Mouse (Mus musculus) forebrain, postnatal 0 days (tissue): Measurements from ENCODE around the gene Eif3i. TPM values are rescaled to one million over a fixed set of nuclear protein-coding genes. Genes with fewer than 3 reads are reported as not detected.
"Not testable (repeated sequence)": the region's sequence is repeated elsewhere in the genome, so short reads cannot be mapped to it uniquely, and the experiment has no call there.

Experiments used
- ATAC-seq: fragments of 200-750 bp; cut with Nextera tagmentation; 2 replicates; pipeline ENCODE4 v1.8.0; 2017; ENCODE audit warnings: mild to moderate bottlenecking, moderate library complexity
- DNase-seq: peaks from one replicate; pipeline ENCODE4 v3.0.0-alpha.2; 2015
- H3K27ac ChIP-seq: fragments of 300-500 bp; sonication (generic); 2 replicates; pipeline ENCODE4 v1.5.1; 2014; ENCODE audit warnings: low read depth, mild to moderate bottlenecking, antibody characterized with exemption, low read length, moderate library complexity, mixed read lengths
- H3K27me3 ChIP-seq: fragments of 300-500 bp; sonication (generic); 2 replicates; pipeline ENCODE4 v1.6.1; 2014; ENCODE audit warnings: mild to moderate bottlenecking, low read length, mixed read lengths; ENCODE audit not compliant: insufficient read depth
- H3K36me3 ChIP-seq: fragments of 300-500 bp; sonication (generic); 2 replicates; pipeline ENCODE4 v1.6.1; 2014; ENCODE audit warnings: mild to moderate bottlenecking, moderate library complexity; ENCODE audit not compliant: insufficient read depth
- H3K4me1 ChIP-seq: fragments of 300-500 bp; sonication (generic); 2 replicates; pipeline ENCODE4 v1.6.1; 2014; ENCODE audit warnings: antibody characterized with exemption; ENCODE audit not compliant: insufficient read depth
- H3K4me2 ChIP-seq: fragments of 300-500 bp; sonication (generic); 2 replicates; pipeline ENCODE4 v1.6.1; 2014; ENCODE audit warnings: low read depth, mild to moderate bottlenecking, moderate library complexity
- H3K4me3 ChIP-seq: fragments of 300-500 bp; sonication (generic); 2 replicates; pipeline ENCODE4 v1.5.1; 2014; ENCODE audit warnings: low read depth, low read length, mixed read lengths
- H3K9ac ChIP-seq: fragments of 300-500 bp; sonication (generic); 2 replicates; pipeline ENCODE4 v1.6.1; 2014; ENCODE audit warnings: mild to moderate bottlenecking
- H3K9me3 ChIP-seq: fragments of 300-500 bp; sonication (generic); 2 replicates; pipeline ENCODE4 v1.6.1; 2016; ENCODE audit warnings: low read length
- CTCF ChIP-seq: sonication (generic); IDR thresholded peaks from 2 replicates; pipeline ENCODE4 v1.5.1; 2016; ENCODE audit warnings: antibody characterized with exemption, control low read depth, low read depth
- WGBS: fragments of 180-500 bp; shearing (Covaris S2); extraction: QIAGEN DNeasy Blood & Tissue Kit; methylation state at CpG from one replicate; pipeline ENCODE4 v1.1.7; 2014; 5-methylcytosine and 5-hydroxymethylcytosine counted together
- polyA plus RNA-seq: library from polyadenylated mRNA; unstranded; fragments of >200 nt; fragmentation: Nextera tagmentation; extraction: Ambion mirVana; gene quantifications from 2 replicates; pipeline ENCODE4 v1.2.1, GENCODE M21; 2015
- total RNA-seq: library from RNA; depleted of rRNA; stranded (reverse); fragments of >200 nt; gene quantifications from 2 replicates; pipeline ENCODE4 v1.2.3, GENCODE M21; 2014

Eif3i gene
- total and polyA plus RNA-seq, 2 experiments from 2014 or later, result 226 to 255 TPM

DNA sequence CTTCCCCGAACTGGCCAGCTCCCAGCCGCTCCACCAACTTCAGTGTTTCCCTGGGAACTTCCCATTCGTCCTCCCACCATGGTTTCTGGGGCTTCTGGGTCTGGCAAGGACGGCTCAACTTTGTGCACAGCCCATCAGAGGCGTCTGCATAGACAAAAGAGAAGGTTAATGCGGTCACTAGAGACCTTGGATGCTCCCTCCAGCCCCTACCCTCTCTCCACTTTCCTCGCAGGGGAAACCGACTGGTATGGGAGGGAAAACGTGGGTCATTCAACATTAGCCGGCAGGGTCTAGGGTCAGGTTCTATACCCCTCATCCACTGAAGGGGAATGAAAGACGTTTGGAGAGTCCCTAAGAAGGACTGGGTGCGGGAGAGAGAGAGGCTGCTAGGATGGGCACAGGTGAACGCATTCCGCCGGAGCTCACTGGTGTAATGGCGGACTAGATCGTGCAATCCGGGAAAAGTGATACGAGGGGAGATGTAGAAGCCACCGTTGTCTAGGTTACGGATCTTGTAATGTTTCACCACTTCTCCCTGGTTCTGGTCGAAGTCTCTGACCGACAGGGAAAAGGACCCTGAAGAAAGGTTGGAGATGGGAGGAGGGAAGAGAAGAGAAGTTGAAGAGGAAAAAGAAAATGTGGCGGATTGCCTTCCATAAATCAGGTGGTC, 44.5 kb downstream of the Eif3i start:
- Histone ChIP-seq H3K4me3 (peak overlapping the region; percentile 53), H3K9ac (peak overlapping the region; percentile 63), H3K36me3 (no peaks in the 10 kb centered on the region), H3K4me2 (peak overlapping the region; percentile 89), H3K27ac (peak overlapping the region; percentile 66), H3K4me1 (0 out of 2 replicates have a peak, but pooled peaks cover 5% of the 10 kb centered on the region), H3K27me3 (no peaks in the 10 kb centered on the region), H3K9me3 (no peaks in the 10 kb centered on the region)
- ATAC-seq, result peak; percentile 79
- TF ChIP-seq CTCF, result no peak
- DNase-seq, result no peak
- WGBS, result under 1% methylated on average over 23 of the region's 24 CpGs

DNA sequence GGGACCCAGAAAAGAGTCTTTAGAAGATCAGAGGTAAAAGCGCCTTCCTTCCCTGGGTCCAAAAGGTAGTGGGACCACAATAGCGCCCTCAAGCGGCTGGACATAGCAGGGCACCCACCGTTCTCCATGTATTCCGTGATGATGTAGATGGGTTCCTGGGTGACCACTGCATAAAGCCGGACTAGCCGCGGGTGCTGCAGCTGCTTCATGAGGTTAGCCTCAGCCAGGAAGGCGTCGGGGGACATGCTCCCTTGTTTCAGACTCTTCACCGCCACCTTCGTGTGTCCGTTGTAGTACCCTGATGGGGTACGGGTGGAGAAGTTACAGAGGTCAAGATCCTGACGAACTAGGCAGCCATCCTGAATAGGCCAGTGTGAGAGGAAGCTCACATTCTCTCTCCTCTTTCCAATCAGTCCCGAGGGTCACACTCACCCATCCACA, 45.0 kb downstream of the Eif3i start:
- Histone ChIP-seq H3K9ac (peak overlapping the region; percentile 63), H3K4me2 (peak overlapping the region; percentile 89), H3K4me3 (peak overlapping the region; percentile 53), H3K4me1 (0 out of 2 replicates have a peak, but pooled peaks cover 5% of the 10 kb centered on the region), H3K36me3 (no peaks in the 10 kb centered on the region), H3K9me3 (no peaks in the 10 kb centered on the region), H3K27ac (peak overlapping the region; percentile 66; the same call in 1 of the 2 replicates), H3K27me3 (no peaks in the 10 kb centered on the region)
- DNase-seq, result peak; percentile 63
- peak; percentile 68 for TF ChIP-seq CTCF
- peak; percentile 17; the same call in 1 of the 2 replicates for ATAC-seq
- 3% methylated on average over 16 of the region's 16 CpGs for WGBS

DNA sequence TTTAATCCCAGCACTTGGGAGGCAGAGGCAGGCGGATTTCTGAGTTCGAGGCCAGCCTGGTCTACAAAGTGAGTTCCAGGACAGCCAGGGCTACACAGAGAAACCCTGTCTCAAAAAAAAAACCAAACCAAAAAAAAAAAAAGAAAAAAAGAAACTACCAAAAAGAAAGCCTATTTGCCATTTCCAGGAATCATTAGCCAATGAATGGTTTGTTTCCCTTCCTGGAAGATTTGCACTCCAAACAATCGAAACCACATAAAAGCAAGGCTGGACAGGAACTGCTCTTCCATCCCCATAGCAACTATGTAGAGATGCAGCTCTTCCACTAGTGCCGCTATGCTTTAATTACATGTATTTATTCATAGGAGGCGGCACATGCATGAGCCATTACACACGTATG, 45.9 kb downstream of the Eif3i start:
- not testable (repeated sequence) for H3K27ac ChIP-seq, H3K27me3 ChIP-seq, H3K36me3 ChIP-seq, H3K9ac ChIP-seq, H3K4me3 ChIP-seq, H3K9me3 ChIP-seq, H3K4me1 ChIP-seq
- DNase-seq (peak; percentile 36), ATAC-seq (peak; percentile 38; the same call in 1 of the 2 replicates)
- peak overlapping the region; percentile 89 for H3K4me2 ChIP-seq
- 64% methylated on average over 6 of the region's 6 CpGs for WGBS

DNA sequence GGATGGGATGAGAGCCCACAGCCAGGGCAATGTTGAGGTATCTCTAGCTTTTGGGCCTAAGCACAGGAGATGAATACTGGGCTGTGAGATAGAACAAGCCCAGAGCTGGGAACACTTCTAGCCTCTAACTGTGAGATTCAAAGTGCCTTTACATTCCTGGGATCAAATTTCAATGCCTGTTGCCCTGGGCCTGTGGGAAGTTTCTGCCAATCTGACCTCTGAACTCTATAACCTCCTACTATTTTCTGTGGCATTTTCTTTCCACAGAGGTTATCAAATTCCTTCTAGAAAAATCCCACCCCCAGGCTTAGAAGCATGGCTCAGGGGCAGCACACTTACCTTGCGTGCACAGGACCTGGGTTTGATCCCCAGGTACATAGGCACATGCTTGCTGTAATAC, 50.2 kb downstream of the Eif3i start:
- H3K4me3 ChIP-seq, result no peak overlapping the region
- 93% methylated on average over 1 of the region's 1 CpGs for WGBS
- no peak for DNase-seq

DNA sequence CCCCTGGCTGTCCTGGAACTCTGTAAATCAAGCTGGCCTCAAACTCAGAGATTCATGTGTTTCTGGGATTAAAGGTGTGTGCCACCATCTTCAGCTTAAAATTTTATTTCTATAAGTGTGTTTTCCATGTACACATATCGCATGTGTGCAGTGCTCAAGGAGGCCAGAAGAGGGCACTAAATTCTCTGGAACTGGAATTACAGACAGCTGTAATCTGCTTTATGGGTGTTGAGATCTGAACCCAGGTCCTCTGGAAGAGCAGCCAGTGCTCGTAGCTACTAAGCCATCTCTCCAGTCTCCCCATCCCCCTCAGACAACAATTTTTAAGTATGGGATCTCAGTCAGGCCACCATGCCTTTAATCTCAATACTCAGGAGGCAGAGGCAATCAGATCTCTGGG, 51.1 kb downstream of the Eif3i start:
- Histone ChIP-seq H3K27me3 (no peaks in the 10 kb centered on the region), H3K4me2 (no peak overlapping the region), H3K9ac (no peak overlapping the region), H3K4me1 (no peaks in the 10 kb centered on the region), H3K27ac (no peak overlapping the region), H3K4me3 (no peak overlapping the region), H3K9me3 (no peaks in the 10 kb centered on the region), H3K36me3 (no peaks in the 10 kb centered on the region)
- DNase-seq, result peak; percentile 10
- no peak for ATAC-seq
- TF ChIP-seq CTCF, result peak; percentile 45
- WGBS, result 92% methylated on average over 2 of the region's 2 CpGs

More for the DNA sequence above, 50.2 kb downstream of the Eif3i start:
- no peaks in the 10 kb centered on the region for H3K36me3 ChIP-seq
- H3K27me3 ChIP-seq, result no peaks in the 10 kb centered on the region
- H3K4me1 ChIP-seq, result 0 out of 2 replicates have a peak, but pooled peaks cover 5% of the 10 kb centered on the region
- H3K9me3 ChIP-seq, result no peaks in the 10 kb centered on the region
- H3K27ac ChIP-seq, result no peak overlapping the region
- no peak overlapping the region for H3K9ac ChIP-seq
- TF ChIP-seq CTCF, result no peak
- no peak overlapping the region for H3K4me2 ChIP-seq
- ATAC-seq, result no peak

DNA sequence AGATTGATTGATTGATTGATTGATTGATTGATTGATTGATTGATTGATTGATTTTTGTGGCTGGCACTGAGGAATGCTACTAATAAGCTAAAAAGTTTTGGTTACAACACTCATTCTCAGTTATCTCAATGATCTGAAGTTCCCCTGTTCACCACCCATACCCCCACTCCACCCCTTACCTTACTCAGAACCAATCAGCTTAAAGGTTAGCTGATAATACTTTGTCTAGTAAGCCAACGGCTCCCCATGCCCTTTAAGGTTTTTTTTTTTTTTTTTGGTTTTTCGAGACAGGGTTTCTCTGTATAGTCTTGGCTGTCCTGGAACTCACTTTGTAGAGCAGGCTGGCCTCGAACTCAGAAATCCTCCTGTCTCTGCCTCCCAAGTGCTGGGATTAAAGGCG, 52.8 kb downstream of the Eif3i start:
- H3K27ac ChIP-seq, H3K36me3 ChIP-seq, H3K4me1 ChIP-seq, DNase-seq, H3K27me3 ChIP-seq, ATAC-seq, H3K4me3 ChIP-seq, H3K9me3 ChIP-seq, H3K4me2 ChIP-seq, H3K9ac ChIP-seq: not testable (repeated sequence)
- 87% methylated on average over 4 of the region's 4 CpGs for WGBS

DNA sequence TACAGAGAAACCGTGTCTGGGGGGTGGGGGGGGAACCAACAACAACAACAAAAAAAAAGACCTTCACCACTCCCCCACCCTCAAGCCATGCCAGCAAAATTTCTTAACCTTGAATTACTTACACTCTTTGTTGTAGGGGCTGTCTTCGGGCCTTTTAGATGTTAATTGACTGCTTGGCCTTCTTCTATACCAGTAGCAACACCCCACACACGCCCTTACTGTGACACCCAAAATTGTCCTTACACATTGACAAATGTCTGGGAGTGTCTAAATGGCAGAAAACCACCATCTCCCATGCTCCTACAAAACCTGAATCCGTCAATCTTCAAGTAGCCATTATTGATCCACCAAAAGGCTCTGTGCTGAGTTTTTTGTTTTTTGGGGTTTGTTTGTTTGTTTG, 56.3 kb downstream of the Eif3i start:
- ATAC-seq, result no peak
- Histone ChIP-seq H3K36me3 (no peaks in the 10 kb centered on the region), H3K9ac (no peak overlapping the region), H3K27me3 (no peaks in the 10 kb centered on the region), H3K4me2 (no peak overlapping the region), H3K4me1 (peaks cover 9% of the 10 kb centered on the region; the same call in 1 of the 2 replicates), H3K27ac (no peak overlapping the region), H3K9me3 (no peaks in the 10 kb centered on the region), H3K4me3 (no peak overlapping the region)
- TF ChIP-seq CTCF, result no peak
- WGBS, result 80% methylated on average over 4 of the region's 4 CpGs
- DNase-seq, result no peak
